Comparison of ENCODE assay signal across 27 mouse cellular contexts in the genomic region with DNA sequence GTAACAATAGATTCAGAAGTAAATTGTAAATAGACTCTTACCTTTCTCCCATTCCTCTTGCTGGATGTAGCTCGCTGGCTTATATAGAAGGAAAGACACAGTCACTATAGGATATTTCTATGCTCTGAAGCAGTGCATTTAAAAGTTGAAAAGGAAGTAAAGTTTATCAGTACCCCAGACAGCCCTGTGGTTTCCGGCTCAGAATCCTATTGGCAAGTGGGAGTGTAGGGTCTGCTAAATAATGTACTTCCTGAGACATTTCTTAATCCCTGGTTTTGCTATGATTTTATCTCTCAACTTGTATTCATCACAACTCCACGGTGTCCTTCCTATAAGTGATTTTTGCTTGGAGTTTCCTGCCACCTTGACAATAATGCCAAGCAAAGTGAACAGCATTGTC. TPM values are rescaled to one million over a fixed set of nuclear protein-coding genes. Genes with fewer than 3 reads are reported as not detected.
"Had no signal": no experiment of that assay in that cellular context is flagged by ENCODE, and none has a peak within 500 bp of the region (broad histone marks: within the 10 kb centered on the region; RNA-seq: fewer than 3 reads in every experiment).

No protein-coding gene starts in this region.

- DNase-seq: liver, postnatal 0 days; lung, adult 2 months; lung, postnatal 14 days; lung, postnatal 36 days; midbrain, embryonic 14.5 days; retina, postnatal 1 day; right cerebral cortex, postnatal 14 days; thymus, adult 18-20 months; thymus, postnatal 14 days; thymus, postnatal 36 days had no signal

- H3K9ac ChIP-seq: liver, embryonic 15.5 days; liver, postnatal 0 days; lung, embryonic 15.5 days; midbrain, embryonic 12.5 days; neural tube, embryonic 13.5 days; neural tube, embryonic 15.5 days had no signal

- H3K27ac ChIP-seq: liver, embryonic 15.5 days; lung, embryonic 15.5 days; macrophage; midbrain, embryonic 10.5 days; midbrain, embryonic 12.5 days; neural tube, embryonic 13.5 days; neural tube, embryonic 15.5 days had no signal

- ATAC-seq: liver, postnatal 0 days; lung, postnatal 0 days; midbrain, embryonic 16.5 days had no signal

- H3K4me1 ChIP-seq: liver, embryonic 15.5 days; lung, embryonic 15.5 days; midbrain, embryonic 10.5 days; midbrain, embryonic 12.5 days; neural tube, embryonic 13.5 days; neural tube, embryonic 15.5 days had no signal

- H3K9me3 ChIP-seq: liver, embryonic 15.5 days; lung, embryonic 15.5 days; midbrain, embryonic 12.5 days; neural tube, embryonic 13.5 days; neural tube, embryonic 15.5 days had no signal

- H3K27me3 ChIP-seq: liver, embryonic 15.5 days; lung, embryonic 15.5 days; midbrain, embryonic 12.5 days; neural tube, embryonic 13.5 days; neural tube, embryonic 15.5 days had no signal

- H3K36me3 ChIP-seq: liver, embryonic 15.5 days; lung, embryonic 15.5 days; midbrain, embryonic 10.5 days; midbrain, embryonic 12.5 days; neural tube, embryonic 13.5 days; neural tube, embryonic 15.5 days had no signal

- H3K4me3 ChIP-seq: liver, embryonic 15.5 days; lung, embryonic 15.5 days; midbrain, embryonic 10.5 days; midbrain, embryonic 12.5 days; myocyte; neural tube, embryonic 13.5 days; neural tube, embryonic 15.5 days had no signal

RNA-seq across cellular contexts. Expression of a gene that starts 13.8 kb away (rescaled TPM):
- total RNA-seq: megakaryocyte, adult 5-6 weeks; megakaryocyte-erythroid progenitor cell, adult 5-6 weeks had no signal
- polyA plus RNA-seq: liver, embryonic 15.5 days; liver, postnatal 0 days; lung, adult 2 months; lung, embryonic 15.5 days; lung, postnatal 0 days; macrophage; midbrain, embryonic 10.5 days; midbrain, embryonic 12.5 days; midbrain, embryonic 14.5 days; midbrain, embryonic 16.5 days; myocyte; neural tube, embryonic 11.5 days; neural tube, embryonic 13.5 days; neural tube, embryonic 15.5 days; spleen, adult 2 months; stomach, embryonic 14.5 days; stomach, embryonic 16.5 days; thymus, postnatal 0 days had no signal

RNA-seq across cellular contexts. Expression of a gene that starts 31.7 kb away (rescaled TPM):
- total RNA-seq: megakaryocyte, adult 5-6 weeks; megakaryocyte-erythroid progenitor cell, adult 5-6 weeks had no signal
- polyA plus RNA-seq: liver, embryonic 15.5 days; liver, postnatal 0 days; lung, adult 2 months; lung, embryonic 15.5 days; lung, postnatal 0 days; macrophage; midbrain, embryonic 10.5 days; midbrain, embryonic 12.5 days; midbrain, embryonic 14.5 days; midbrain, embryonic 16.5 days; myocyte; neural tube, embryonic 11.5 days; neural tube, embryonic 13.5 days; spleen, adult 2 months; stomach, embryonic 14.5 days; stomach, embryonic 16.5 days; thymus, postnatal 0 days had no signal
